Mouse (Mus musculus): ENCODE data around the gene Krtap26-1. TPM values are rescaled to one million over a fixed set of nuclear protein-coding genes. Genes with fewer than 3 reads are reported as not detected.

The Krtap26-1 gene
- polyA plus RNA-seq (2014; fragmentation: Nextera tagmentation; extraction: Ambion mirVana): not detected in 2 replicates

DNA sequence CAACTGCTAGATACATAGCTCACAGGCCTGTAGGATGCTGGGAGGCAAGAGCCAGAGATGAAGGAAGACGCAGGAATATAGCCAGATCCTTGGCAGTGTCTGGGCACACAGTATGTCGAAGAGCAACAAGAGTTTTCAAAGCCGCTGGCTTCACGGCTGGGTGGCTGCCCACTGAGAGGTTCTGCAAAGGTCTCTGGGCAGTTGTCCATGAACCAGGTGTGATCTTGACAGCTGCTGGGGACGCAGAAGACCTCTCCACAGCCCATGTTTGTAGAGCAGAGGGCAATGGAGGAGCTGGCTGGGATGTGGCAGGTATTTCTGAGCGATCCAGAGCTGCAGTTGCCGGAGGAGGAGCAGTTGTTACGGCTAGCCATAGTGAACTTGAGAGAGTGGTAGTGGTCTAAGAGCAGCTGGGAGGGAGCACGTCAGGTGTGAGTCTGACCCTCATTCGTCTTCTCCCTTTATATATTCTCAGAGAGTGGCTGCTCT lies at the start of gene Krtap26-1:
Gene Krtap26-1, minus strand, starts transcription at position 439 of the 489 bp plus-strand sequence.
- Histone ChIP-seq H3K9me3 (replicated peaks; ENCODE audit: control insufficient read depth, low read length) (no peaks in the 10 kb centered on the region), H3K9ac (ENCODE audit: low read length) (no peak within 1 kb of the TSS), H3K27ac (ENCODE audit: low read depth, low read length) (no peak within 1 kb of the TSS), H3K4me1 (ENCODE audit: control insufficient read depth, insufficient read depth, low read length) (no peaks in the 10 kb centered on the region), H3K27me3 (replicated peaks; ENCODE audit: control insufficient read depth, insufficient read depth, low read length) (no peaks in the 10 kb centered on the region), H3K4me3 (ENCODE audit: low read depth, low read length) (no peak within 1 kb of the TSS), H3K36me3 (ENCODE audit: control insufficient read depth, insufficient read depth, low read length) (no peaks in the 10 kb centered on the region), H3K4me2 (ENCODE audit: low read length) (no peak within 1 kb of the TSS)
- no peak for ATAC-seq
- no peak for DNase-seq (ENCODE audit: low spot score)
- WGBS: 92% methylated on average over 10 of the region's 10 CpGs

GRCm38 (mm10) chr16:88696256-88696655 lies 48.7 kb upstream of the Krtap26-1 start:
- Histone ChIP-seq H3K27me3 (replicated peaks; ENCODE audit: control insufficient read depth, insufficient read depth, low read length) (no peaks in the 10 kb centered on the region), H3K4me2 (ENCODE audit: low read length) (no peak overlapping the region), H3K9ac (ENCODE audit: low read length) (no peak overlapping the region), H3K9me3 (replicated peaks; ENCODE audit: control insufficient read depth, low read length) (no peaks in the 10 kb centered on the region), H3K4me1 (ENCODE audit: control insufficient read depth, insufficient read depth, low read length) (no peaks in the 10 kb centered on the region), H3K36me3 (ENCODE audit: control insufficient read depth, insufficient read depth, low read length) (no peaks in the 10 kb centered on the region), H3K27ac (ENCODE audit: low read depth, low read length) (no peak overlapping the region), H3K4me3 (ENCODE audit: low read depth, low read length) (no peak overlapping the region)
- DNase-seq (ENCODE audit: low spot score) (no peak), ATAC-seq (no peak)
- 91% methylated on average over 4 of the region's 4 CpGs for WGBS

- ATAC-seq: peak; percentile 69; the same call in 1 of the 2 replicates
- Histone ChIP-seq H3K4me2 (ENCODE audit: low read length) (no peak overlapping the region), H3K27ac (ENCODE audit: low read depth, low read length) (no peak overlapping the region), H3K9me3 (replicated peaks; ENCODE audit: control insufficient read depth, low read length) (no peaks in the 10 kb centered on the region), H3K4me3 (ENCODE audit: low read depth, low read length) (no peak overlapping the region), H3K27me3 (replicated peaks; ENCODE audit: control insufficient read depth, insufficient read depth, low read length) (no peaks in the 10 kb centered on the region), H3K4me1 (ENCODE audit: control insufficient read depth, insufficient read depth, low read length) (no peaks in the 10 kb centered on the region), H3K9ac (ENCODE audit: low read length) (no peak overlapping the region), H3K36me3 (ENCODE audit: control insufficient read depth, insufficient read depth, low read length) (no peaks in the 10 kb centered on the region)
- 25% methylated on average over 2 of the region's 2 CpGs for WGBS
- DNase-seq (ENCODE audit: low spot score): peak; percentile 65
These were observed 33.7 kb upstream of the Krtap26-1 start for GRCm38 (mm10) chr16:88681282-88681681.

GRCm38 (mm10) chr16:88679099-88679498 lies 31.5 kb upstream of the Krtap26-1 start:
- Histone ChIP-seq H3K9me3 (replicated peaks; ENCODE audit: control insufficient read depth, low read length) (no peaks in the 10 kb centered on the region), H3K27ac (ENCODE audit: low read depth, low read length) (no peak overlapping the region), H3K4me3 (ENCODE audit: low read depth, low read length) (no peak overlapping the region), H3K36me3 (ENCODE audit: control insufficient read depth, insufficient read depth, low read length) (no peaks in the 10 kb centered on the region), H3K4me1 (ENCODE audit: control insufficient read depth, insufficient read depth, low read length) (no peaks in the 10 kb centered on the region), H3K4me2 (ENCODE audit: low read length) (no peak overlapping the region), H3K27me3 (replicated peaks; ENCODE audit: control insufficient read depth, insufficient read depth, low read length) (no peaks in the 10 kb centered on the region), H3K9ac (ENCODE audit: low read length) (no peak overlapping the region)
- DNase-seq (ENCODE audit: low spot score): no peak
- ATAC-seq: no peak
- WGBS: 93% methylated on average over 6 of the region's 6 CpGs

GRCm38 (mm10) chr16:88671571-88671970 lies 24.0 kb upstream of the Krtap26-1 start, which contains the start of gene Krtap27-1:
Krtap27-1 (minus strand) TSS chr16:88671671.
- 88% methylated on average over 4 of the region's 4 CpGs for WGBS

GRCm38 (mm10) chr16:88657426-88657825 lies 9.8 kb upstream of the Krtap26-1 start:
- H3K4me1 ChIP-seq (ENCODE audit: control insufficient read depth, insufficient read depth, low read length): no peaks in the 10 kb centered on the region
- H3K27me3 ChIP-seq (replicated peaks; ENCODE audit: control insufficient read depth, insufficient read depth, low read length): no peaks in the 10 kb centered on the region
- no peak for DNase-seq (ENCODE audit: low spot score)
- no peaks in the 10 kb centered on the region for H3K9me3 ChIP-seq (replicated peaks; ENCODE audit: control insufficient read depth, low read length)
- H3K27ac ChIP-seq (ENCODE audit: low read depth, low read length): no peak overlapping the region
- H3K4me2 ChIP-seq (ENCODE audit: low read length): no peak overlapping the region
- H3K9ac ChIP-seq (ENCODE audit: low read length): no peak overlapping the region
- WGBS: 39% methylated on average over 1 of the region's 1 CpGs
- H3K36me3 ChIP-seq (ENCODE audit: control insufficient read depth, insufficient read depth, low read length): no peaks in the 10 kb centered on the region
- ATAC-seq: peak; percentile 34; the same call in 1 of the 2 replicates
- no peak overlapping the region for H3K4me3 ChIP-seq (ENCODE audit: low read depth, low read length)

More at GRCm38 (mm10) chr16:88671571-88671970, 24.0 kb upstream of the Krtap26-1 start, which contains the start of gene Krtap27-1:
- H3K36me3 ChIP-seq (ENCODE audit: control insufficient read depth, insufficient read depth, low read length): no peaks in the 10 kb centered on the region
- H3K4me2 ChIP-seq (ENCODE audit: low read length): no peak within 1 kb of the TSS
- H3K9me3 ChIP-seq (replicated peaks; ENCODE audit: control insufficient read depth, low read length): no peaks in the 10 kb centered on the region
- no peaks in the 10 kb centered on the region for H3K4me1 ChIP-seq (ENCODE audit: control insufficient read depth, insufficient read depth, low read length)
- DNase-seq (ENCODE audit: low spot score): no peak
- no peak within 1 kb of the TSS for H3K9ac ChIP-seq (ENCODE audit: low read length)
- no peak within 1 kb of the TSS for H3K4me3 ChIP-seq (ENCODE audit: low read depth, low read length)
- H3K27ac ChIP-seq (ENCODE audit: low read depth, low read length): no peak within 1 kb of the TSS
- ATAC-seq: no peak
- no peaks in the 10 kb centered on the region for H3K27me3 ChIP-seq (replicated peaks; ENCODE audit: control insufficient read depth, insufficient read depth, low read length)

GRCm38 (mm10) chr16:88651952-88652351 lies 4.4 kb upstream of the Krtap26-1 start:
- H3K27ac ChIP-seq (ENCODE audit: low read depth, low read length): no peak overlapping the region
- H3K4me1 ChIP-seq (ENCODE audit: control insufficient read depth, insufficient read depth, low read length): no peaks in the 10 kb centered on the region
- WGBS: 68% methylated on average over 2 of the region's 2 CpGs
- no peak overlapping the region for H3K9ac ChIP-seq (ENCODE audit: low read length)
- H3K9me3 ChIP-seq (replicated peaks; ENCODE audit: control insufficient read depth, low read length): no peaks in the 10 kb centered on the region
- no peak for ATAC-seq
- no peaks in the 10 kb centered on the region for H3K27me3 ChIP-seq (replicated peaks; ENCODE audit: control insufficient read depth, insufficient read depth, low read length)
- H3K4me3 ChIP-seq (ENCODE audit: low read depth, low read length): no peak overlapping the region
- no peaks in the 10 kb centered on the region for H3K36me3 ChIP-seq (ENCODE audit: control insufficient read depth, insufficient read depth, low read length)
- H3K4me2 ChIP-seq (ENCODE audit: low read length): no peak overlapping the region
- DNase-seq (ENCODE audit: low spot score): no peak

DNA sequence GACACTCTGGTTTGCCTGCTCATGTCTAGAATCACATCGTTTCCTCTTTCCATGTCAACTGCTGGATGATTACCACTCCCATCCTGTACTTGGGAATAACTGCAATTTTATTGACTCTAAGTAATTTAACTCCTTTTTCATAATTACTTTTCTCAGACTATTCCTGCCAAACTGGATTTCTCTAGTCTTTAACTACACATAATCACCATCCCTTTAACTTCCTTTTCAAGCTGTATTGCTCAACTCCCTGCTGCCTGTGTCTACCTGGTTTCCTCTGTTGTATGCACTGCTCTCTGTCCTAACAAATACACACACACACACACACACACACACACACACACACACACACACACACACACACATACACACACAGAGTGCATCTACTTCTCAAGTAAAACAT lies 3.5 kb upstream of the Krtap26-1 start:
- ATAC-seq: no peak

GRCm38 (mm10) chr16:88646366-88647111 lies 1.1 kb downstream of the Krtap26-1 start:
- Histone ChIP-seq H3K9me3 (replicated peaks; ENCODE audit: control insufficient read depth, low read length) (no peaks in the 10 kb centered on the region), H3K4me3 (ENCODE audit: low read depth, low read length) (no peak overlapping the region), H3K4me1 (ENCODE audit: control insufficient read depth, insufficient read depth, low read length) (no peaks in the 10 kb centered on the region), H3K36me3 (ENCODE audit: control insufficient read depth, insufficient read depth, low read length) (no peaks in the 10 kb centered on the region), H3K27me3 (replicated peaks; ENCODE audit: control insufficient read depth, insufficient read depth, low read length) (no peaks in the 10 kb centered on the region), H3K27ac (ENCODE audit: low read depth, low read length) (no peak overlapping the region), H3K4me2 (ENCODE audit: low read length) (no peak overlapping the region), H3K9ac (ENCODE audit: low read length) (no peak overlapping the region)
- ATAC-seq (no peak), DNase-seq (ENCODE audit: low spot score) (peak; percentile 20)
- WGBS: 78% methylated on average over 8 of the region's 8 CpGs

More for the DNA sequence above, 3.5 kb upstream of the Krtap26-1 start:
- no peak for DNase-seq (ENCODE audit: low spot score)
- WGBS: 78% methylated on average over 1 of the region's 1 CpGs
- no peaks in the 10 kb centered on the region for H3K27me3 ChIP-seq (replicated peaks; ENCODE audit: control insufficient read depth, insufficient read depth, low read length)
- H3K9me3 ChIP-seq (replicated peaks; ENCODE audit: control insufficient read depth, low read length): no peaks in the 10 kb centered on the region
- no peaks in the 10 kb centered on the region for H3K4me1 ChIP-seq (ENCODE audit: control insufficient read depth, insufficient read depth, low read length)
- no peak overlapping the region for H3K27ac ChIP-seq (ENCODE audit: low read depth, low read length)
- no peak overlapping the region for H3K4me3 ChIP-seq (ENCODE audit: low read depth, low read length)
- H3K9ac ChIP-seq (ENCODE audit: low read length): no peak overlapping the region
- no peaks in the 10 kb centered on the region for H3K36me3 ChIP-seq (ENCODE audit: control insufficient read depth, insufficient read depth, low read length)
- H3K4me2 ChIP-seq (ENCODE audit: low read length): no peak overlapping the region

Data from forebrain, embryonic 14.5 days (tissue).